Comparison of ENCODE assay signal across 27 mouse cellular contexts in genomic region chr10:44993470-44994260, GRCm38 (mm10).
DNase-seq lines count a peak whose midpoint lies in the region; ATAC-seq and TF ChIP-seq lines count a peak whose summit lies in the region.
"Had no signal": no experiment of that assay in that cellular context is flagged by ENCODE, and none has a peak within 500 bp of the region (broad histone marks: within the 10 kb centered on the region; RNA-seq: fewer than 3 reads in every experiment).

No protein-coding gene starts in this region.

- no peak overlapping the region for H3K9ac ChIP-seq in kidney, embryonic 14.5 days (ENCODE audit: low read depth, low read length)
- no peak overlapping the region for H3K9ac ChIP-seq in CH12.LX (ENCODE audit: insufficient read depth, low read depth)
- no peak overlapping the region for H3K9ac ChIP-seq in intestine, embryonic 16.5 days (ENCODE audit: low read depth, low read length)
- H3K9ac ChIP-seq: forebrain, embryonic 13.5 days; heart, embryonic 13.5 days; hindbrain, embryonic 12.5 days; limb, embryonic 15.5 days; liver, embryonic 13.5 days; neural tube, embryonic 15.5 days had no signal

- H3K4me3 ChIP-seq in kidney, embryonic 14.5 days (ENCODE audit: low read length) = no peak overlapping the region
- H3K4me3 ChIP-seq in CH12.LX (replicated peaks in 1 of 3; ENCODE audit: low read depth in 2 of 3, low read length in 2 of 3, poor library complexity in 1 of 3) = no peak overlapping the region
- no peak overlapping the region for H3K4me3 ChIP-seq in intestine, embryonic 16.5 days (ENCODE audit: low read length)
- H3K4me3 ChIP-seq: forebrain, embryonic 13.5 days; heart, embryonic 13.5 days; hindbrain, embryonic 12.5 days; limb, embryonic 10.5 days; limb, embryonic 15.5 days; liver, embryonic 13.5 days; neural tube, embryonic 15.5 days had no signal

- no peak overlapping the region for H3K4me2 ChIP-seq in kidney, embryonic 14.5 days (replicated peaks; ENCODE audit: low read depth, low read length)
- H3K4me2 ChIP-seq in CH12.LX (ENCODE audit: insufficient read depth, low read depth, poor library complexity, severe bottlenecking) = 0 out of 2 replicates have a peak overlapping the region, but pooled peaks have one; percentile 30
- H3K4me2 ChIP-seq in intestine, embryonic 16.5 days (ENCODE audit: low read depth, low read length) = no peak overlapping the region
- H3K4me2 ChIP-seq: forebrain, embryonic 13.5 days; heart, embryonic 13.5 days; hindbrain, embryonic 12.5 days; limb, embryonic 15.5 days; liver, embryonic 13.5 days; neural tube, embryonic 15.5 days had no signal

- TF ChIP-seq RAD21 in CH12.LX (IDR thresholded peaks at IDR 0.05; ENCODE audit: low read depth, low read length) = no peak

- intact Hi-C loops in heart, postnatal 25 days (cut with DNase I) = no loop called here

- no peaks in the 10 kb centered on the region for H3K79me2 ChIP-seq in CH12.LX (replicated peaks; ENCODE audit: control insufficient read depth, extremely low read depth, insufficient read depth, poor library complexity, severe bottlenecking)

- no peak for ATAC-seq in kidney, embryonic 14.5 days (ENCODE audit: low FRiP score, low TSS enrichment)
- ATAC-seq in intestine, embryonic 16.5 days = no peak
- ATAC-seq: forebrain, embryonic 13.5 days had no signal

- in situ Hi-C loops in CH12.LX (cut with MboI; ENCODE audit: low pct_ligation_motif_present, low pct_unique_long_range_greater_than_20kb, low sequenced_read_pairs) = no loop called here

- H3K9me3 ChIP-seq in kidney, embryonic 14.5 days (ENCODE audit: control insufficient read depth, low read length) = no peaks in the 10 kb centered on the region
- H3K9me3 ChIP-seq in CH12.LX (replicated peaks; ENCODE audit: low read length) = no peaks in the 10 kb centered on the region
- H3K9me3 ChIP-seq in intestine, embryonic 16.5 days (ENCODE audit: control insufficient read depth, low read length) = no peaks in the 10 kb centered on the region
- H3K9me3 ChIP-seq: forebrain, embryonic 13.5 days; heart, embryonic 13.5 days; hindbrain, embryonic 12.5 days; limb, embryonic 10.5 days; limb, embryonic 15.5 days; liver, embryonic 13.5 days; neural tube, embryonic 15.5 days had no signal

- H3K27me3 ChIP-seq in kidney, embryonic 14.5 days (ENCODE audit: control insufficient read depth, insufficient read depth, low read length) = no peaks in the 10 kb centered on the region
- no peaks in the 10 kb centered on the region for H3K27me3 ChIP-seq in CH12.LX (replicated peaks)
- no peaks in the 10 kb centered on the region for H3K27me3 ChIP-seq in intestine, embryonic 16.5 days (replicated peaks; ENCODE audit: control insufficient read depth, insufficient read depth, low read length)
- H3K27me3 ChIP-seq: heart, embryonic 13.5 days; hindbrain, embryonic 12.5 days; limb, embryonic 15.5 days; liver, embryonic 13.5 days; neural tube, embryonic 15.5 days had no signal

- DNase-seq in heart, adult 8-10 months (ENCODE audit: low spot score) = peak; percentile 50
- no peak for DNase-seq in heart, postnatal 25 days (ENCODE audit: low spot score)
- peak; percentile 29 to 47 for DNase-seq in kidney, postnatal 25 days
- DNase-seq in CH12.LX (ENCODE audit: extremely low read depth) = no peak
- no peak for DNase-seq in cerebellum, adult 11 months
- DNase-seq in embryo, embryonic 9.5 days (ENCODE audit: extremely low spot score) = no peak
- DNase-seq: adrenal gland, adult 2 months; adrenal gland, postnatal 36 days; cerebellum, adult 2 months; cerebellum, postnatal 14 days; gastrocnemius, postnatal 14 days; heart, postnatal 10 days; layer of hippocampus, adult 9-11 months; liver, embryonic 13.5 days; lung, adult 2 months; lung, postnatal 10 days; retina, postnatal 1 day; right cerebral cortex, postnatal 14 days; thymus, postnatal 14 days had no signal

- H3K27ac ChIP-seq in kidney, embryonic 14.5 days (ENCODE audit: low read depth, low read length) = no peak overlapping the region
- no peak overlapping the region for H3K27ac ChIP-seq in CH12.LX (ENCODE audit: insufficient read depth, low read depth)
- peak overlapping the region; percentile 65 for H3K27ac ChIP-seq in intestine, embryonic 16.5 days (ENCODE audit: low read length)
- H3K27ac ChIP-seq: forebrain, embryonic 13.5 days; heart, embryonic 13.5 days; hindbrain, embryonic 12.5 days; limb, embryonic 10.5 days; limb, embryonic 15.5 days; liver, embryonic 13.5 days; neural tube, embryonic 15.5 days had no signal

- WGBS in kidney, embryonic 14.5 days = 77% methylated on average over 10 of the region's 10 CpGs
- WGBS in intestine, embryonic 16.5 days = 62% methylated on average over 10 of the region's 10 CpGs

- H3K4me1 ChIP-seq in kidney, embryonic 14.5 days (ENCODE audit: control insufficient read depth, insufficient read depth, low read length) = no peaks in the 10 kb centered on the region
- H3K4me1 ChIP-seq in CH12.LX (ENCODE audit: control insufficient read depth in 1 of 2, insufficient read depth in 2 of 2) = peaks cover 0 to 27% of the 10 kb centered on the region in 2 experiments; a peak in 2 of 4 replicates
- peaks cover 27% of the 10 kb centered on the region for H3K4me1 ChIP-seq in intestine, embryonic 16.5 days (ENCODE audit: control insufficient read depth, insufficient read depth, low read length)

- dilution Hi-C loops in CH12.LX (cut with MboI; ENCODE audit: extremely low pct_ligation_motif_present, extremely low pct_unique_long_range_greater_than_20kb, low sequenced_read_pairs) = no loop called here

- no peak for TF ChIP-seq CTCF in CH12.LX (conservative IDR thresholded peaks at IDR 0.05 in 1 of 2, IDR thresholded peaks at IDR 0.05 in 1 of 2; ENCODE audit: low read depth in 2 of 2, low read length in 2 of 2)

- no peak for TF ChIP-seq EP300 in CH12.LX (IDR thresholded peaks at IDR 0.05; ENCODE audit: low read length)

- H3K36me3 ChIP-seq in kidney, embryonic 14.5 days (ENCODE audit: control insufficient read depth, insufficient read depth, low read length) = no peaks in the 10 kb centered on the region
- H3K36me3 ChIP-seq in CH12.LX (replicated peaks in 1 of 2; ENCODE audit: control insufficient read depth in 1 of 2, insufficient read depth in 1 of 2, low read length in 1 of 2) = no peaks in the 10 kb centered on the region
- H3K36me3 ChIP-seq in intestine, embryonic 16.5 days (ENCODE audit: control insufficient read depth, insufficient read depth, low read length) = no peaks in the 10 kb centered on the region
- H3K36me3 ChIP-seq: heart, embryonic 13.5 days; hindbrain, embryonic 12.5 days; limb, embryonic 10.5 days; limb, embryonic 15.5 days; liver, embryonic 13.5 days; neural tube, embryonic 15.5 days had no signal

- no peak for TF ChIP-seq POLR2A in CH12.LX (IDR thresholded peaks at IDR 0.05; ENCODE audit: low read depth, low read length)

TF ChIP-seq in CH12.LX, 34 proteins besides CTCF, POLR2A, EP300 and RAD21:
- TF ChIP-seq ZKSCAN1 (IDR thresholded peaks at IDR 0.05; ENCODE audit: borderline replicate concordance, low read depth, low read length) (no peak), MXI1 (IDR thresholded peaks at IDR 0.05; ENCODE audit: low read depth, low read length) (no peak), MAZ (IDR thresholded peaks at IDR 0.05; ENCODE audit: low read depth, low read length) (no peak), ETS1 (conservative IDR thresholded peaks at IDR 0.05; ENCODE audit: low read depth, low read length) (no peak), SIN3A (IDR thresholded peaks at IDR 0.05; ENCODE audit: low read length) (no peak)

Comparison
In these comparisons a context has a peak if more than half of its experiments do, and no peak if none do; other contexts are left out.
1. DNase-seq: peak in heart, adult 8-10 months (single experiment) and kidney, postnatal 25 days (2 of 2); none in heart, postnatal 25 days (single experiment), CH12.LX (single experiment), cerebellum, adult 11 months (single experiment) and embryo, embryonic 9.5 days (single experiment).